Mouse (Mus musculus): ENCODE results near the gene Ulk2. TPM values are rescaled to one million over a fixed set of nuclear protein-coding genes. Genes with fewer than 3 reads are reported as not detected.

Ulk2 gene
- polyA plus RNA-seq, 1 experiment from 2014 or later = 32.9 TPM

- Histone ChIP-seq H3K27ac (no peak overlapping the region), H3K9me3 (no peaks in the 10 kb centered on the region), H3K9ac (no peak overlapping the region), H3K27me3 (no peaks in the 10 kb centered on the region), H3K36me3 (peaks cover 84% of the 10 kb centered on the region), H3K4me2 (no peak overlapping the region), H3K4me1 (replicated peaks) (no peaks in the 10 kb centered on the region; the same call in 1 of the 2 replicates), H3K4me3 (no peak overlapping the region)
- ATAC-seq (ENCODE audit: low FRiP score) = no peak
- WGBS = 83% methylated on average over 5 of the region's 5 CpGs
Observed at GRCm38 (mm10) chr11:61751612-61752011, 103.3 kb downstream of the Ulk2 start.

- no peak for ATAC-seq (ENCODE audit: low FRiP score)
- Histone ChIP-seq H3K9ac (no peak overlapping the region), H3K4me1 (replicated peaks) (no peaks in the 10 kb centered on the region; the same call in 1 of the 2 replicates), H3K4me2 (no peak overlapping the region), H3K27me3 (no peaks in the 10 kb centered on the region), H3K36me3 (peaks cover 86% of the 10 kb centered on the region), H3K4me3 (no peak overlapping the region), H3K9me3 (no peaks in the 10 kb centered on the region), H3K27ac (no peak overlapping the region)
- 73% methylated on average over 3 of the region's 3 CpGs for WGBS
Observed at GRCm38 (mm10) chr11:61747161-61747560, 107.7 kb downstream of the Ulk2 start.

- ATAC-seq (ENCODE audit: low FRiP score) = no peak
- no peak overlapping the region for H3K4me2 ChIP-seq
- H3K9me3 ChIP-seq = no peaks in the 10 kb centered on the region
- 96% methylated on average over 9 of the region's 9 CpGs for WGBS
- no peak overlapping the region for H3K4me3 ChIP-seq
- H3K27ac ChIP-seq = no peak overlapping the region
- no peaks in the 10 kb centered on the region; the same call in 1 of the 2 replicates for H3K4me1 ChIP-seq (replicated peaks)
- H3K9ac ChIP-seq = no peak overlapping the region
- H3K27me3 ChIP-seq = no peaks in the 10 kb centered on the region
- peaks cover 84% of the 10 kb centered on the region for H3K36me3 ChIP-seq
Observed at GRCm38 (mm10) chr11:61745781-61746180, 109.1 kb downstream of the Ulk2 start.

GRCm38 (mm10) chr11:61744460-61744859 is 110.4 kb downstream of the Ulk2 start:
- H3K4me1 ChIP-seq (replicated peaks) = no peaks in the 10 kb centered on the region; the same call in 1 of the 2 replicates
- H3K9ac ChIP-seq = no peak overlapping the region
- H3K27me3 ChIP-seq = no peaks in the 10 kb centered on the region
- H3K4me3 ChIP-seq = no peak overlapping the region
- no peak overlapping the region for H3K4me2 ChIP-seq
- no peak for ATAC-seq (ENCODE audit: low FRiP score)
- H3K27ac ChIP-seq = no peak overlapping the region
- H3K36me3 ChIP-seq = peaks cover 85% of the 10 kb centered on the region
- 70% methylated on average over 3 of the region's 3 CpGs for WGBS
- no peaks in the 10 kb centered on the region for H3K9me3 ChIP-seq

- H3K4me2 ChIP-seq = no peak overlapping the region
- H3K4me1 ChIP-seq (replicated peaks) = no peaks in the 10 kb centered on the region; the same call in 1 of the 2 replicates
- H3K9ac ChIP-seq = peak overlapping the region; percentile 26; the same call in 1 of the 2 replicates
- H3K27ac ChIP-seq = no peak overlapping the region
- ATAC-seq (ENCODE audit: low FRiP score) = no peak
- no peaks in the 10 kb centered on the region for H3K9me3 ChIP-seq
- no peaks in the 10 kb centered on the region for H3K27me3 ChIP-seq
- H3K4me3 ChIP-seq = no peak overlapping the region
- H3K36me3 ChIP-seq = peaks cover 85% of the 10 kb centered on the region
- WGBS = 46% methylated on average over 3 of the region's 3 CpGs
Observed at GRCm38 (mm10) chr11:61743768-61744167, 111.1 kb downstream of the Ulk2 start.

GRCm38 (mm10) chr11:61740500-61740899 is 114.4 kb downstream of the Ulk2 start:
- no peak overlapping the region for H3K4me3 ChIP-seq
- WGBS = 98% methylated on average over 1 of the region's 1 CpGs
- no peak overlapping the region for H3K9ac ChIP-seq
- H3K27me3 ChIP-seq = no peaks in the 10 kb centered on the region
- no peak overlapping the region for H3K27ac ChIP-seq
- peaks cover 89% of the 10 kb centered on the region for H3K36me3 ChIP-seq
- no peaks in the 10 kb centered on the region for H3K9me3 ChIP-seq
- no peaks in the 10 kb centered on the region for H3K4me1 ChIP-seq (replicated peaks)
- H3K4me2 ChIP-seq = no peak overlapping the region
- no peak for ATAC-seq (ENCODE audit: low FRiP score)

- WGBS = 87% methylated on average over 1 of the region's 1 CpGs
- H3K9me3 ChIP-seq = no peaks in the 10 kb centered on the region
- H3K4me2 ChIP-seq = no peak overlapping the region
- H3K27me3 ChIP-seq = no peaks in the 10 kb centered on the region
- no peaks in the 10 kb centered on the region for H3K4me1 ChIP-seq (replicated peaks)
- H3K27ac ChIP-seq = no peak overlapping the region
- no peak overlapping the region for H3K9ac ChIP-seq
- H3K36me3 ChIP-seq = peaks cover 95% of the 10 kb centered on the region
- ATAC-seq (ENCODE audit: low FRiP score) = no peak
- H3K4me3 ChIP-seq = no peak overlapping the region
Observed at GRCm38 (mm10) chr11:61737290-61737689, 117.6 kb downstream of the Ulk2 start.

- no peak overlapping the region for H3K9ac ChIP-seq
- H3K36me3 ChIP-seq = peaks cover 89% of the 10 kb centered on the region
- no peaks in the 10 kb centered on the region for H3K27me3 ChIP-seq
- 94% methylated on average over 7 of the region's 7 CpGs for WGBS
- H3K4me1 ChIP-seq (replicated peaks) = no peaks in the 10 kb centered on the region
- ATAC-seq (ENCODE audit: low FRiP score) = no peak
- no peak overlapping the region for H3K4me2 ChIP-seq
- H3K27ac ChIP-seq = no peak overlapping the region
- no peak overlapping the region for H3K4me3 ChIP-seq
- H3K9me3 ChIP-seq = no peaks in the 10 kb centered on the region
Observed at GRCm38 (mm10) chr11:61732672-61733071, 122.2 kb downstream of the Ulk2 start.

GRCm38 (mm10) chr11:61728037-61728436 is 126.8 kb downstream of the Ulk2 start:
- Histone ChIP-seq H3K27ac (no peak overlapping the region), H3K4me3 (no peak overlapping the region), H3K9me3 (no peaks in the 10 kb centered on the region), H3K27me3 (no peaks in the 10 kb centered on the region), H3K4me1 (replicated peaks) (no peaks in the 10 kb centered on the region), H3K36me3 (peaks cover 66% of the 10 kb centered on the region), H3K9ac (no peak overlapping the region), H3K4me2 (no peak overlapping the region)
- WGBS = 85% methylated on average over 2 of the region's 2 CpGs
- no peak for ATAC-seq (ENCODE audit: low FRiP score)

Other genes starting within 250 kb of the Ulk2 start
- 10.2 and 11.0 TPM in 2 replicates for gene Grap, start 201.8 kb downstream of the Ulk2 start, polyA plus RNA-seq (2015; fragmentation: Nextera tagmentation; extraction: Ambion mirVana)
- gene Fam83g, start 171.0 kb downstream of the Ulk2 start, polyA plus RNA-seq (2015; fragmentation: Nextera tagmentation; extraction: Ambion mirVana) = 0.13 and 0.19 TPM in 2 replicates
- gene Slc5a10, start 134.2 kb downstream of the Ulk2 start, polyA plus RNA-seq (2015; fragmentation: Nextera tagmentation; extraction: Ambion mirVana) = not detected in 2 replicates
- gene Prpsap2, start 93.0 kb downstream of the Ulk2 start, polyA plus RNA-seq (2015; fragmentation: Nextera tagmentation; extraction: Ambion mirVana) = 54.3 and 55.8 TPM in 2 replicates
- gene Akap10, start 75.2 kb upstream of the Ulk2 start, polyA plus RNA-seq (2015; fragmentation: Nextera tagmentation; extraction: Ambion mirVana) = 14.1 and 14.4 TPM in 2 replicates
- gene Specc1, start 101.7 kb upstream of the Ulk2 start, polyA plus RNA-seq (2015; fragmentation: Nextera tagmentation; extraction: Ambion mirVana) = 13.0 and 14.9 TPM in 2 replicates